Mouse (Mus musculus): ENCODE results near the gene Mrps23.

Mrps23 gene

DNA sequence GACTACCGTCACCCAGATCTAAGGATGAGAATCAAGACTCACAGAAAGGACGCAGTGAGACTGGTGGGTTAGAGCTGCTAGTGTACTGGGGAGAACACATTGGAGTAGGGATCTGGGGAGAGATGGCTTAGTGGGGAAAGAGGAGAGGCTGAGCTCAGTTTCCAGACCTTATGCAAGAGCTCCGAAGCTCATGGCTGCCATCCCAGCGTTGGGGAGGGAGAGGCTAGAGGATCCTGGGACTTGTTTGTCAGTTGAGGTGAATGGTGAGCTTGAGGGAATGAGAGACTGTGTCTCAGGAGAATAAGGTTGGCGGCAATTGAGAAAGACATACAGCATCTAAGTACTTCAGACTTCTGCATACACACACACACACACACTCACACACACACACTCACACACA is 44.4 kb downstream of the Mrps23 start:
- peak; percentile 74 for DNase-seq (ENCODE audit: low spot score)

DNA sequence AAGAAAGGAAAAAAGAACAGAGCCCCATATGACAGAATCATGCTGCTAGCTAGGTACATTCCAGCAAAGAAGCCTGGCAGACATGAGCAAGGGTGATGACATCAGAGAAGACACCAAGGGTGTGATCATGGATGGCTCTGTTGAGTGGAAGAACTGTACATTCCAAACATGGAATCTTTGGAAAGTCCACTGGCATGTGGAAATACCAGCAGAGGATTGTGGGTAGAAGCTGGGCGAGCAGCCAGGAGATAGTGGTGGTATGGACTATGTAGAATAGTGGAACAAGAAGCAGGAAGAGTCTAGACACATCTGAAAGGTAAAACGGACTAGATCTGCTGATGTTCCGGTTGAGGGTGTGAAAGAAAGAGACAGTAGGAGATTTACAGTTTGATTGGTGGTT is 46.4 kb downstream of the Mrps23 start:
- no peak for DNase-seq (ENCODE audit: low spot score)

DNA sequence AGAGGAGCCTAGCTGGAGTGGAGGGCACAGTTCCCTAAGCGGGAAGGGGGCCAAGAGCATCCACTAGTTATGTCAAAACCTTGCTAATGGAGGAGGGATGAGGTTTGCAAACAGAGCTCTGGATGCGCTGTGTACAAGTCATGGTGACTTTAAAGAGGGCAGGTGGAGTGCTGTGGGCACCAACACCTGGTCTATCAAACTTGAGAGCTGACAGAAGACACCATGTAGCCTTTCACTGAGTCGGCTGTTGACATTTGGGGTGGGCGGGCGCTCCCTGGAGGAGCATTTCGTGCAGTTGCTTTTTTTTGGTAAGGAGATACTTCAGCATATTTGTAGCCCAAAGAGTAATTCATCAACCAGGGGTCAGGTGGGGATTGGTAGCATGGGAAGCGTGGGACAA is 47.1 kb downstream of the Mrps23 start:
- DNase-seq (ENCODE audit: low spot score), result no peak

DNA sequence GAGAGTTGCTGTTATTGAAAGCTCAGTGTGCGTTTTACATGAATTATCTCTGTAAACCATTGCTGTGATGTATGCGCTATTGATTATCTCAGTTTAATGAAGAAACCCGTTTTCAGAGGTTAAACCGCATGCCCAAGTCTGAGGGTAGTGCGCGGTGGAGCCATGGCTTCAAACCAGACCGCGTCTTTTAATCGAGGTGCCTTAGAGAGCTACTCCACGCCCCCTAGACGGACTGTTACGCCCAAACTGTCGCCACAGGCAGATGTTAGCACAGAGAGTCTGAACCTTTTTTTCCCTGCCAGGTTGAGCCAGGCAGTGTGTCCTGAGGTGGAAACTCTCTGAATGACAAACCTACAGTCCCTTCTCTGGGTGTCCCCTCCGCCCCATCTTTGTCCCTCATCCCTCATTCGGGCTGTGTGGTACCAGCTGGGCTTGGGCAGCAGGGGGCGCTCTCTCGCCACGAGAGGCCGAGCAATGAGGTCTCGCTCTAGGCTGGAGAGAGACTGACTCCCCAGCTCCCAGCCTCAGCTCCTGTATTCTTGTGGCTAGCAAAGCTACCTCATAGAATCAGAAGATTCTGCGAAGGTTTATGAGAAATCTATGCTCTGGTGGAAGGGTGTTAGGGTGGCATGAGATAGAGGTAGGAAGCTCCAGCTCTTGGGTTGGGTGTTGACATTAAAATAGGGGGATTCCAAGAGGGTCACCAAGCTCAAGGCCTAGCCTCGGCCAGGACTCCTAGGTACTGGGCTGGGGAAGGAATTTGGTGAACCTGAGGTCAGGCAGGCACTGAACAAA is 48.0 kb downstream of the Mrps23 start:
- peak; percentile 78 for DNase-seq (ENCODE audit: low spot score)

DNA sequence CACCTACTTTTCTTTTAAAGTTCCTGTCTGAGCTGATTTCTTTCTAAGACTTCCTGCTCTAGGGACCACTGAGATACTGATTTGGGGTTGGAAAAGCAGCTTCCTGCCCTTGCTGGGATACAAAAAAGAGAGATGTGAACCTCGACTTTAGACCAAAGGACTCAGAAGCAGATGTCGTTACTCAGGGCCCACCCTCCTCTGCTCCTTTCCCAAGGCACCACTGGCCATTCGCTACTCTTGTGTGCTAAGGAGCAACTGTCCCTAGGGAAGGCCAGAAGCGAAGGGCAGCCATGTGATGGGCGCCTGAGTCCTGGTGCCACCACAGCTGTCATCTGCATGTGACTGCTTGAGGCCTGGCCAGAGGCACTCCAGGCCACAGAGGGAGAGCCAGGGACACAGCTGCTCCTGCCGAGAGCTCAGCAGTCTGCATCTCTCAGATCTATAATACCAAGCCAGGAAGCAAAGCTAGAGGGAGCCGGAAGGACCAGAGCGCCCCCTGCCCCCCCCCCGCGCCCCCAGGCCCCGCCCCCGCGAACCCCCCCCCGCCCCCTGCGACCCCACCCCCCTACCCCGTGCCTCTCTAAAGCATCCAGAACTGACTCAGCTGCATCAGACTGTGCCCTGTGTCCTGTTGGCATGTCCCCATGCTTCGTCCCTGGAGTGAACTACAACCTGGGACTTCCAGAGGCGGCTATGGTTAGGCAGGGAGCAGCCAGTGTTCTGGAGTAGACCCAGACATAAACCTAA is 48.8 kb downstream of the Mrps23 start:
- peak; percentile 55 for DNase-seq (ENCODE audit: low spot score)

DNA sequence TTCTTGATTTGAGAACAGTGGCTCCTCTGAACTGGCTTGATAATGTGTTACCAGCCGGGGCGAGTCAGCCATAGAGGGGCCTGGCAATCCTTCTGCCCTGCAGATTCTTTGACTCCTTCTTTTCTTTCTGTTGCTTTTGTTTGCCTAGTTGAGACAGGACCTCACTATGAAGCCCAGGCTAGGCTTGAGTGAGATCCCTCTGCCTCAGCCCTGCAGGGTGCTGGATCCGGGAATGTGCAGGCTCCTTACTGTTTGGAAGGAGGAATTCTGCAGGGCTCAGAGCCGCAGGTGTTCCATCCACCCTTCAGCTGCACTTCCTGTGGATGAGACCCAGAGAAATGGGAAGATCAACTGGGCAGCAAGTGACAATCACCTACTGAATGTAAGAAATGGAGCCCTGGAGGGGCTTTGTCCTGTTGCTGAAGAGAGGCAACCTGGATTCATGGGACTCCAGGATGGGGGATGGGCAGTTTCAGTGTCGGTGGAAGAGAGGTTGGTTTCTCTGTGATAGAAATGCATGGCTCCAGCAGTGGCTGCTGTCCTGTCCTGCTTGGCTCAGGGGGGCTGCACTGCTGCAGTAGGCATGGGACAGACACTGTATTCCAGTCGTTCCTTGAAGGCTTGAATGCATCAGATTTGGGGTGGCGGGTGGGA is 49.5 kb downstream of the Mrps23 start:
- DNase-seq (ENCODE audit: low spot score), result no peak

DNA sequence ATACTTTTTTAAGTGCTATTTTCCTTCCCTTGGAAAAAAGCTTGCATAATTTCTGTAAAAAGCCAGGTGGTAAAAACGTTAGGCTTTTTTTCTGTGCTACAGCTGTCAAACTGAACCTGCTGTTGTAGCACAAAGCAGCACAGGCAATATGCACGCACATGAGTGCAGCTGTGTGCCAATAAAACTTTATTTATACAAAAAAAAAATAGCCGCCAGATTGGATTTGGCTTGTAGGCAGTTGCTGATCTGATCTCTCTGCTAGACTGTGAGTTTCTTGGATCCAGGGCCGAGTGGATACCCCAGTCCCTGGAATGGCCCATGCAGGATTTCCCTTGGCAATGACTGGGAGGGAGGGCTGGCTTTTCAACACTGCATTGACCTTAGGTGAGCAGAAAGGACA is 53.5 kb downstream of the Mrps23 start:
- no peak for DNase-seq (ENCODE audit: low spot score)

DNA sequence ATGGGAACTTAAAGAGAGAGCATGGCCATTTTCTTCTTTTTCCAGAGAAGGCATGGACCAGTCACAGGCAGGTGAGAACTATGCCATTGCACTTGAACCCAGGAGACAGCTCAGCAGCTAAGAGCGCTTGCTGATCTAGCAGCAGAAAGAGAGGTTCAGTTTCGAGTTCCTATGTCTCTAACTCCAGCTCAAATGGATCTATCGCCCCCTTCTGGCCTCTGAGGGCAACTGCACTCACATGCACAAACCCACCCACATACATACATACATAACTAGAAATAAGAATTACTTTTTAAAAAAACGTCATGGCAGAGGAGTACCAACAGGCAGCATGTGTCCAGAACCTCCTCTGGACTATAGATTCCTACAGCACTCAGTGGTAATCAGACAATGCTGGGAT is 54.0 kb downstream of the Mrps23 start:
- no peak for DNase-seq (ENCODE audit: low spot score)

DNA sequence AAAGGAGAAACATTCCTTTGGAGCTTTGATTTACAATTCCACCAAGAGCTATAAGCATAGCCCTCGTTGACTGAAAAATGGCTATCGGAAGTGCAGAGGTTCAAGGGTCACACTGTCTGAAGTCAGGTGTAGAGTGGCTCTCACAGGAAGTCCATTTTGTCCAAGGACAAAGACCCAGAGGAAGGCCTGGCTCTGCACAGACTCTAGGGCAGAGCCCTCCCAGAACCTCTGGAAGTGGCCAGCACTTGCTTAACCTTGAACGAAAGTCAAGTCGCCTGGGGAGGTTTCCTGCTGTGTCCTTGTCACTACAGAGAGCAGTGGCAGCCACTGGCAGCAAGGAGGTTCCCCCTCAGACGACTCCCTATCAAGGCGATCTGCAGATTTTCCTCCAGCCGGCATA is 56.3 kb downstream of the Mrps23 start:
- no peak for DNase-seq (ENCODE audit: low spot score)

Measured in adipocyte (in vitro differentiated cells).